Mouse (Mus musculus) gastrocnemius, postnatal 14 days (tissue): ENCODE measurements at regions not wholly inside any gene's neighbourhood (a gene's known extent, or its start where the extent isn't known, plus 50 kb on each side); places are given as distances from the start of the nearest gene placed in this dataset.

ENCODE experiments used
- DNase-seq: peaks from one replicate; pipeline ENCODE4 v3.0.0; 2021; ENCODE audit warnings: mixed read lengths
- intact Hi-C: fragments of 180-260 bp; cut with DNase I; formaldehyde crosslinking; loops from one replicate; pipeline ENCODE4 v1.15.1; 2025; ENCODE audit warnings: low total_unique reads

DNA sequence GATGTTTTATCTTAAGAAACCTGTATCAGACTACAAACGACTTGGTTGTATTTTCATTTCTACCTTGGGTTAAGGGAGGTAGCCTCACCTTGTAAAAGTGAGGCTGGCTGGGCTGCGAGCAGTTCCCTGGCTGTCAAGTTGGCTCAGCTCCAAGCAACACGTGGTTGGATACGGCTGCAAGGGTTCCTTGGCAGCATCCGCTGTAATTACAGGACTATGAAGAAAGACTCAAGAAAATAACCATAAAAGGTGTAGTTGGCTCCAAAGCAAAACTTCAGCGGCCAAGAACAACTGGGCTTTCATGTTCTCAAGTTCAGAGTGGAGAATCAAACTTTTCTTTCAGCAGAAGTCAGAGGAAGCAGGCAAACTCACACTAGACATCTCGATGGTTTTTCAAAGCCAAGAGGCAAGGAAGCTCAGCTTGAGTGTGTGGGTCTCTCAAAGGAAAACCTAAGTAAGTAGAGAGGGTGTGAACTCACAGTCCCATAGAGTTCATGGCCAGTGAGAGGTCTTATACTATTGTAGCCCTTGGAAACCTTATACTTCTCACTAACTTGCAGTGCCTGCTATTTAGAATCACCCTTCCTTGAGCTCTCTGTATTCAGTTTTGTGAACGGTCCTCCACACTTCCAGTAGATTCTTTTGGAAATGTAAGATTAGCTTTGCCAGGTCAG, 676.1 kb downstream of the Egfem1 start:
- intact Hi-C loops, result no loop called here
- DNase-seq, result peak; percentile 22
